Mouse (Mus musculus) MEL (cell line): ENCODE measurements around the gene Atp8b4. TPM values are rescaled to one million over a fixed set of nuclear protein-coding genes. Genes with fewer than 3 reads are reported as not detected.

ENCODE experiments used
- DNase-seq: peaks from one replicate; pipeline ENCODE4 v3.0.0; 2011; ENCODE audit warnings: low read depth, low spot score
- H3K27ac ChIP-seq: 2 replicates; pipeline ENCODE4 v1.5.1; 2012; ENCODE audit warnings: low read depth, mild to moderate bottlenecking, control low read depth, low read length, moderate library complexity; ENCODE audit not compliant: control insufficient read depth
- H3K27me3 ChIP-seq, 2 experiments: fragments of 150-350 bp in 1 of 2; sonication (generic) in 1 of 2; 2 replicates each; pipeline ENCODE4 v1.6.1; 2012; ENCODE audit warnings: low read length in 2 of 2, mild to moderate bottlenecking in 2 of 2, improper control_type of control experiment in 1 of 2, moderate library complexity in 1 of 2; ENCODE audit not compliant: insufficient read depth in 2 of 2, control insufficient read depth in 1 of 2
- H3K36me3 ChIP-seq, 2 experiments: 2 replicates each; pipeline ENCODE4 v1.6.1; 2012 to 2014; ENCODE audit warnings: low read length in 2 of 2, improper control_type of control experiment in 1 of 2, inconsistent platforms in 1 of 2, mild to moderate bottlenecking in 1 of 2; ENCODE audit not compliant: insufficient read depth in 2 of 2, control insufficient read depth in 1 of 2
- H3K4me1 ChIP-seq, 2 experiments: fragments of 150-350 bp in 1 of 2; sonication (generic) in 1 of 2; 2 replicates each; pipeline ENCODE4 v1.6.1; 2012; ENCODE audit warnings: low read length in 2 of 2, improper control_type of control experiment in 1 of 2, mild to moderate bottlenecking in 1 of 2; ENCODE audit not compliant: insufficient read depth in 2 of 2, control insufficient read depth in 1 of 2
- H3K4me3 ChIP-seq, 2 experiments: fragments of 150-350 bp in 1 of 2; sonication (generic) in 1 of 2; 2 replicates each; pipeline ENCODE4 v1.5.1; 2012; ENCODE audit warnings: low read depth in 2 of 2, low read length in 2 of 2, mild to moderate bottlenecking in 2 of 2, moderate library complexity in 2 of 2, control low read depth in 1 of 2, improper control_type of control experiment in 1 of 2; ENCODE audit not compliant: control insufficient read depth in 1 of 2, insufficient read depth in 1 of 2
- H3K79me2 ChIP-seq: 2 replicates; pipeline ENCODE4 v1.6.1; 2012; ENCODE audit warnings: mild to moderate bottlenecking, low read length, moderate library complexity; ENCODE audit not compliant: control insufficient read depth, poor library complexity, insufficient read depth
- H3K9ac ChIP-seq: 2 replicates; pipeline ENCODE4 v1.6.1; 2012; ENCODE audit warnings: low read depth, mild to moderate bottlenecking, control low read depth, low read length, moderate library complexity; ENCODE audit not compliant: control insufficient read depth, poor library complexity, severe bottlenecking
- H3K9me3 ChIP-seq: fragments of 150-350 bp; sonication (generic); replicated peaks from 2 replicates; pipeline ENCODE4 v1.6.1; 2012; ENCODE audit warnings: mild to moderate bottlenecking, low read length, improper control_type of control experiment, moderate library complexity; ENCODE audit not compliant: insufficient read depth
- BHLHE40 ChIP-seq: IDR thresholded peaks from 2 replicates; pipeline ENCODE4 v1.6.1; 2012; ENCODE audit warnings: low read depth, mild to moderate bottlenecking, inconsistent platforms, low read length, improper control_type of control experiment, borderline replicate concordance
- CHD2 ChIP-seq: IDR thresholded peaks from 2 replicates; pipeline ENCODE4 v1.6.1; 2011; ENCODE audit warnings: low read length, improper control_type of control experiment
- CTCF ChIP-seq, 3 experiments: IDR thresholded peaks in 2 of 3; conservative IDR thresholded peaks in 1 of 3; 2 replicates each; pipeline ENCODE4 v1.5.1; 2011 to 2012; ENCODE audit warnings: low read length in 3 of 3, low read depth in 2 of 3, mild to moderate bottlenecking in 2 of 3, improper control_type of control experiment in 1 of 3, inconsistent platforms in 1 of 3, mixed read lengths in 1 of 3, moderate library complexity in 1 of 3; ENCODE audit not compliant: control insufficient read depth in 1 of 3, insufficient read depth in 1 of 3, poor library complexity in 1 of 3, severe bottlenecking in 1 of 3
- E2F4 ChIP-seq: IDR thresholded peaks from 2 replicates; pipeline ENCODE4 v1.6.1; 2011; ENCODE audit warnings: low read depth, low read length, improper control_type of control experiment, borderline replicate concordance
- ELF1 ChIP-seq: IDR thresholded peaks from 2 replicates; pipeline ENCODE4 v1.6.1; 2014; ENCODE audit warnings: low read depth, mild to moderate bottlenecking, inconsistent platforms, low read length, improper control_type of control experiment, moderate library complexity
- EP300 ChIP-seq, 2 experiments: IDR thresholded peaks; 2 replicates each; pipeline ENCODE4 v1.6.1; 2011; ENCODE audit warnings: improper control_type of control experiment in 2 of 2, low read length in 2 of 2, low read depth in 1 of 2, mild to moderate bottlenecking in 1 of 2
- ETS1 ChIP-seq: IDR thresholded peaks from 2 replicates; pipeline ENCODE4 v1.6.1; 2012; ENCODE audit warnings: low read depth, mild to moderate bottlenecking, inconsistent platforms, low read length, improper control_type of control experiment, moderate library complexity
- GATA1 ChIP-seq: IDR thresholded peaks from 2 replicates; pipeline ENCODE4 v1.6.1; 2011; ENCODE audit warnings: low read depth, low read length, improper control_type of control experiment
- JUND ChIP-seq: IDR thresholded peaks from 2 replicates; pipeline ENCODE4 v1.6.1; 2011; ENCODE audit warnings: low read depth, mild to moderate bottlenecking, improper control_type of control experiment, low read length
- KAT2A ChIP-seq: conservative IDR thresholded peaks from 2 replicates; pipeline ENCODE4 v1.6.1; 2012; ENCODE audit warnings: low read depth, low read length, improper control_type of control experiment, inconsistent platforms
- MAZ ChIP-seq: IDR thresholded peaks from 2 replicates; pipeline ENCODE4 v1.6.1; 2012; ENCODE audit warnings: low read depth, mild to moderate bottlenecking, inconsistent platforms, low read length, improper control_type of control experiment
- MEF2A ChIP-seq: IDR thresholded peaks from 2 replicates; pipeline ENCODE4 v1.6.1; 2014; ENCODE audit warnings: low read depth, mild to moderate bottlenecking, inconsistent platforms, low read length, improper control_type of control experiment; ENCODE audit not compliant: poor library complexity, insufficient replicate concordance, severe bottlenecking; ENCODE audit errors: extremely low read depth
- MYB ChIP-seq: IDR thresholded peaks from 2 replicates; pipeline ENCODE4 v1.6.1; 2011; ENCODE audit warnings: mild to moderate bottlenecking, low read depth, low read length, improper control_type of control experiment
- NELFE ChIP-seq: IDR thresholded peaks from 2 replicates; pipeline ENCODE4 v1.6.1; 2011; ENCODE audit warnings: low read depth, low read length, improper control_type of control experiment
- NRF1 ChIP-seq: IDR thresholded peaks from 2 replicates; pipeline ENCODE4 v1.6.1; 2014; ENCODE audit warnings: low read depth, mild to moderate bottlenecking, inconsistent platforms, low read length, improper control_type of control experiment, moderate library complexity; ENCODE audit not compliant: poor library complexity, insufficient read depth, severe bottlenecking
- POLR2AphosphoS2 ChIP-seq: IDR thresholded peaks from 2 replicates; pipeline ENCODE4 v1.6.1; 2011; ENCODE audit warnings: low read length, improper control_type of control experiment
- POLR2AphosphoS5 ChIP-seq: IDR thresholded peaks from 2 replicates; pipeline ENCODE4 v1.6.1; 2012; ENCODE audit warnings: low read depth, borderline replicate concordance, mild to moderate bottlenecking, inconsistent platforms, low read length, moderate library complexity, mixed read lengths
- RAD21 ChIP-seq: IDR thresholded peaks from 2 replicates; pipeline ENCODE4 v1.6.1; 2011; ENCODE audit warnings: mild to moderate bottlenecking, low read depth, low read length, improper control_type of control experiment
- SIN3A ChIP-seq: IDR thresholded peaks from 2 replicates; pipeline ENCODE4 v1.6.1; 2012; ENCODE audit warnings: low read length, improper control_type of control experiment, inconsistent platforms
- SMC3 ChIP-seq: IDR thresholded peaks from 2 replicates; pipeline ENCODE4 v1.6.1; 2011; ENCODE audit warnings: low read depth, low read length, improper control_type of control experiment
- TBP ChIP-seq: IDR thresholded peaks from 2 replicates; pipeline ENCODE4 v1.8.0; 2011; ENCODE audit warnings: low read depth, low read length, improper control_type of control experiment
- TCF12 ChIP-seq: IDR thresholded peaks from 2 replicates; pipeline ENCODE4 v1.6.1; 2014; ENCODE audit warnings: low read depth, mild to moderate bottlenecking, inconsistent platforms, low read length, improper control_type of control experiment, moderate library complexity
- UBTF ChIP-seq: IDR thresholded peaks from 2 replicates; pipeline ENCODE4 v1.6.1; 2012; ENCODE audit warnings: low read depth, mild to moderate bottlenecking, inconsistent platforms, low read length, improper control_type of control experiment, moderate library complexity, borderline replicate concordance; ENCODE audit not compliant: insufficient read depth
- USF2 ChIP-seq, 2 experiments: IDR thresholded peaks; 2 replicates each; pipeline ENCODE4 v1.6.1; 2011 to 2012; ENCODE audit warnings: improper control_type of control experiment in 2 of 2, low read length in 2 of 2, borderline replicate concordance in 1 of 2, inconsistent platforms in 1 of 2, low read depth in 1 of 2, mild to moderate bottlenecking in 1 of 2; ENCODE audit not compliant: insufficient read depth in 1 of 2
- ZC3H11A ChIP-seq: IDR thresholded peaks from 2 replicates; pipeline ENCODE4 v1.6.1; 2012; ENCODE audit warnings: low read depth, mild to moderate bottlenecking, inconsistent platforms, low read length, improper control_type of control experiment
- ZNF384 ChIP-seq: IDR thresholded peaks from 2 replicates; pipeline ENCODE4 v1.6.1; 2012; ENCODE audit warnings: low read depth, mild to moderate bottlenecking, inconsistent platforms, low read length, improper control_type of control experiment
- polyA plus RNA-seq, 2 experiments: library from polyadenylated mRNA; stranded (reverse) in 1 of 2; unstranded in 1 of 2; fragments of >175 nt in 1 of 2; fragments of >200 nt in 1 of 2; gene quantifications; 2 replicates each; pipeline versions ENCODE4 v1.2.1 to v1.2.4; 2012; ENCODE audit warnings: low replicate concordance in 2 of 2, low read depth in 1 of 2; ENCODE audit not compliant: insufficient read length in 2 of 2, insufficient read depth in 1 of 2, missing spikeins in 1 of 2
- total RNA-seq: library from RNA; depleted of rRNA; stranded (reverse); fragments of 300-350 nt; gene quantifications from 2 replicates; pipeline ENCODE4 v1.2.3, GENCODE M21; 2012

Gene Atp8b4
- total and polyA plus RNA-seq, 3 experiments, result not detected

DNA sequence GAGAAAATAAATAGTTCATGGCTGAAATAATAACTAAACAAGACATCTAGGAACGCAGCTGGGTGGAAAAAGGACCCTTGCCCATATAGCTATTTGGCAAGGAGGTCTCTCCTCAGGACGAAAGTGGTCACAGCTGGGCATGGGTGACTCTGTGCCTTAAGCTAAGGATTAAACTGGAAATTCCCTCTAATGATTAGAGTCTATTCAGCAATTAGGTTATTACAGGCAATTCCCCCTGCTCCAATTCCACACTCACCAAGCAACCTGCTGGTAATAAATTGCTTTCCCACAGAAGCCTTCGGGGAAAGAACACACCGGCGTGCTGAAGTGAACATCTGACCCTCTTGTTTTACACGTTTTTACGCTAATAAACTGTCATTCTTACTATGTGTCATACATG, 5.2 kb downstream of the Atp8b4 start:
- DNase-seq, result no peak
- no peaks in the 10 kb centered on the region; a peak in 1 of 4 replicates for H3K4me1 ChIP-seq
- no peak overlapping the region for H3K9ac ChIP-seq
- no peak for TF ChIP-seq TBP
- TF ChIP-seq NELFE, result no peak
- no peak for TF ChIP-seq SMC3
- TF ChIP-seq POLR2AphosphoS2, result no peak
- no peak for TF ChIP-seq RAD21
- TF ChIP-seq ETS1, result no peak
- no peak for TF ChIP-seq MYB
- TF ChIP-seq USF2 (IDR thresholded peaks at IDR 0.05; ENCODE audit: borderline replicate concordance in 1 of 2, insufficient read depth in 1 of 2, low read depth in 1 of 2, low read length in 2 of 2), result no peak
- TF ChIP-seq POLR2AphosphoS5, result no peak
- no peak for TF ChIP-seq KAT2A
- no peaks in the 10 kb centered on the region for H3K36me3 ChIP-seq
- H3K9me3 ChIP-seq, result no peaks in the 10 kb centered on the region
- H3K4me3 ChIP-seq, result no peak overlapping the region
- no peaks in the 10 kb centered on the region for H3K27me3 ChIP-seq
- no peak overlapping the region for H3K27ac ChIP-seq
- no peaks in the 10 kb centered on the region for H3K79me2 ChIP-seq

- no peaks in the 10 kb centered on the region; a peak in 1 of 4 replicates for H3K4me1 ChIP-seq
- H3K9ac ChIP-seq, result no peak overlapping the region
- no peak for DNase-seq
- H3K27me3 ChIP-seq, result no peaks in the 10 kb centered on the region
- no peaks in the 10 kb centered on the region for H3K79me2 ChIP-seq
- no peaks in the 10 kb centered on the region for H3K9me3 ChIP-seq
- no peaks in the 10 kb centered on the region for H3K36me3 ChIP-seq
- TF ChIP-seq ELF1, result no peak
- TF ChIP-seq UBTF, result no peak
- no peak for TF ChIP-seq MEF2A
- TF ChIP-seq EP300 (IDR thresholded peaks at IDR 0.05; ENCODE audit: low read depth in 1 of 2, low read length in 2 of 2), result no peak
- no peak for TF ChIP-seq NRF1
- H3K27ac ChIP-seq, result no peak overlapping the region
- H3K4me3 ChIP-seq, result no peak overlapping the region
Measured at GRCm38 (mm10) chr2:126493306-126493705, 7.2 kb downstream of the Atp8b4 start.

GRCm38 (mm10) chr2:126492713-126493112, 7.8 kb downstream of the Atp8b4 start:
- Histone ChIP-seq H3K9ac (no peak overlapping the region), H3K4me3 (no peak overlapping the region), H3K9me3 (no peaks in the 10 kb centered on the region), H3K4me1 (no peaks in the 10 kb centered on the region; a peak in 1 of 4 replicates), H3K36me3 (no peaks in the 10 kb centered on the region), H3K27ac (no peak overlapping the region), H3K27me3 (no peaks in the 10 kb centered on the region), H3K79me2 (no peaks in the 10 kb centered on the region)
- no peak for DNase-seq
- no peak for TF ChIP-seq EP300 (IDR thresholded peaks at IDR 0.05; ENCODE audit: low read depth in 1 of 2, low read length in 2 of 2)
- TF ChIP-seq TCF12, result no peak
- no peak for TF ChIP-seq CTCF (IDR thresholded peaks at IDR 0.05 in 2 of 3, conservative IDR thresholded peaks at IDR 0.05 in 1 of 3; ENCODE audit: control insufficient read depth in 1 of 3, insufficient read depth in 1 of 3, low read depth in 2 of 3, low read length in 3 of 3, poor library complexity in 1 of 3, severe bottlenecking in 1 of 3)
- TF ChIP-seq ETS1, result no peak
- TF ChIP-seq TBP, result no peak
- TF ChIP-seq ZC3H11A, result no peak
- no peak for TF ChIP-seq USF2 (IDR thresholded peaks at IDR 0.05; ENCODE audit: borderline replicate concordance in 1 of 2, insufficient read depth in 1 of 2, low read depth in 1 of 2, low read length in 2 of 2)
- TF ChIP-seq ZNF384, result no peak
- TF ChIP-seq GATA1, result no peak
- no peak for TF ChIP-seq NELFE
- TF ChIP-seq NRF1, result no peak
- TF ChIP-seq CHD2, result no peak
- TF ChIP-seq MAZ, result no peak
- TF ChIP-seq SIN3A, result no peak
- TF ChIP-seq BHLHE40, result no peak
- TF ChIP-seq E2F4, result no peak
- TF ChIP-seq JUND, result no peak
